20 mouse cellular contexts compared by ENCODE assay signal in the genomic region with DNA sequence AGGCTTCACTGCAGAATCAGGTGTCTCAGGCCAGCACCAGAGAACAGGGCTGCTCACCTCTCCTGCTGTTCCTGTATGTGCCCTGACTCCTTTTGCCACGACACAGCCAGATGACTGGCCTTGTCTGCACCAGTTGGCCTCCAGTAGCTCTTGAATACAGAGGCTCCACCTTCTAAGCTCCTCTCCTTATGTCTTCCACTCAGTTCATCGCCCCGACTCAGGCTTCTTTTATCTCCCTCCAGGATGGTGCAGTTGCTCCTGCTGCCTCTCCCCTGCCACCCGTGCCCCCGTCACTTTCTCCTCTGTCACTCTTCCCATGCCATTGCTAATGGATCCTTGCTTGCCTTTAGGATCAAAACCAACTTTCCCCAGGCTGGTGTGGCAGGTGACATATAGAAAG. TPM values are rescaled to one million over a fixed set of nuclear protein-coding genes. Genes with fewer than 3 reads are reported as not detected.
A peak's percentile ranks its signal among the peaks of the same experiment; 100 is the strongest.
DNase-seq lines count a peak whose midpoint lies in the region; ATAC-seq and TF ChIP-seq lines count a peak whose summit lies in the region.
"Had no signal": no experiment of that assay in that cellular context is flagged by ENCODE, and none has a peak within 500 bp of the region (broad histone marks: within the 10 kb centered on the region; RNA-seq: fewer than 3 reads in every experiment).

No protein-coding gene starts in this region.

- peaks cover 5% of the 10 kb centered on the region; the same call in 1 of the 2 replicates for H3K9me3 ChIP-seq in liver, embryonic 12.5 days (replicated peaks)
- no peaks in the 10 kb centered on the region for H3K9me3 ChIP-seq in liver, embryonic 14.5 days (ENCODE audit: control insufficient read depth, low read length)
- H3K9me3 ChIP-seq in liver, embryonic 11.5 days (ENCODE audit: control insufficient read depth, low read length): peaks cover 2% of the 10 kb centered on the region; the same call in 1 of the 2 replicates
- H3K9me3 ChIP-seq: embryonic facial prominence, embryonic 15.5 days; forebrain, embryonic 12.5 days had no signal

- H3K4me2 ChIP-seq in liver, embryonic 12.5 days: peak overlapping the region; percentile 6; the same call in 1 of the 2 replicates
- H3K4me2 ChIP-seq in liver, embryonic 14.5 days (ENCODE audit: low read depth): no peak overlapping the region
- no peak overlapping the region for H3K4me2 ChIP-seq in liver, embryonic 11.5 days
- H3K4me2 ChIP-seq: embryonic facial prominence, embryonic 13.5 days; embryonic facial prominence, embryonic 15.5 days; forebrain, embryonic 12.5 days had no signal

- TF ChIP-seq EP300 in liver, embryonic 14.5 days (IDR thresholded peaks at IDR 0.05; ENCODE audit: low read depth): no peak

- DNase-seq in liver: no peak
- DNase-seq in liver, embryonic 14.5 days (ENCODE audit: low read depth in 3 of 3, low spot score in 3 of 3): no peak
- DNase-seq in liver, embryonic 11.5 days (ENCODE audit: low spot score): no peak
- DNase-seq: adrenal gland, adult 2 months; adrenal gland, postnatal 10 days; adrenal gland, postnatal 25 days; cerebellum, adult 11 months; cerebellum, adult 18-20 months; cerebellum, adult 8-10 months; cerebellum, adult 9-11 months; cerebellum, postnatal 36 days; embryo, embryonic 11 days had no signal

- peaks cover 64% of the 10 kb centered on the region for H3K4me1 ChIP-seq in liver, embryonic 12.5 days
- H3K4me1 ChIP-seq in liver, embryonic 14.5 days (replicated peaks; ENCODE audit: control insufficient read depth in 2 of 2, insufficient read depth in 2 of 2, low read length in 1 of 2): peaks cover 7 to 12% of the 10 kb centered on the region in 2 experiments; a peak in 3 of 4 replicates
- peaks cover 12% of the 10 kb centered on the region for H3K4me1 ChIP-seq in liver, embryonic 11.5 days (replicated peaks; ENCODE audit: control insufficient read depth, insufficient read depth, low read length)

- H3K4me3 ChIP-seq in liver, embryonic 12.5 days: no peak overlapping the region
- H3K4me3 ChIP-seq in liver, embryonic 14.5 days (ENCODE audit: insufficient read depth in 1 of 2, low read depth in 2 of 2, low read length in 2 of 2): no peak overlapping the region
- no peak overlapping the region for H3K4me3 ChIP-seq in liver, embryonic 11.5 days (ENCODE audit: low read depth, low read length)
- H3K4me3 ChIP-seq: embryonic facial prominence, embryonic 13.5 days; embryonic facial prominence, embryonic 15.5 days; erythroblast, embryonic 14.5 days; forebrain, embryonic 10.5 days; forebrain, embryonic 12.5 days had no signal

- WGBS in liver, embryonic 12.5 days (ENCODE audit: insufficient replicate concordance): 50% methylated on average over 5 of the region's 5 CpGs
- 43% methylated on average over 5 of the region's 5 CpGs for WGBS in liver, embryonic 14.5 days (ENCODE audit: insufficient replicate concordance)
- 62% methylated on average over 5 of the region's 5 CpGs for WGBS in liver, embryonic 11.5 days

- no peak for TF ChIP-seq CTCF in liver, embryonic 14.5 days (IDR thresholded peaks at IDR 0.05; ENCODE audit: low read depth)

- peaks cover 1% of the 10 kb centered on the region; the same call in 1 of the 2 replicates for H3K27me3 ChIP-seq in liver, embryonic 12.5 days (replicated peaks)
- H3K27me3 ChIP-seq in liver, embryonic 14.5 days (ENCODE audit: control insufficient read depth, insufficient read depth, low read length): no peaks in the 10 kb centered on the region
- H3K27me3 ChIP-seq in liver, embryonic 11.5 days (replicated peaks; ENCODE audit: control insufficient read depth, insufficient read depth, low read length): no peaks in the 10 kb centered on the region
- H3K27me3 ChIP-seq: embryonic facial prominence, embryonic 13.5 days had no signal

- H3K36me3 ChIP-seq in liver, embryonic 12.5 days: no peaks in the 10 kb centered on the region
- H3K36me3 ChIP-seq in liver, embryonic 14.5 days (replicated peaks; ENCODE audit: control insufficient read depth, insufficient read depth, low read depth): no peaks in the 10 kb centered on the region
- no peaks in the 10 kb centered on the region for H3K36me3 ChIP-seq in liver, embryonic 11.5 days (ENCODE audit: control insufficient read depth, insufficient read depth, low read length)
- H3K36me3 ChIP-seq: embryonic facial prominence, embryonic 13.5 days; embryonic facial prominence, embryonic 15.5 days; forebrain, embryonic 10.5 days; forebrain, embryonic 12.5 days had no signal

- no peak overlapping the region for H3K27ac ChIP-seq in liver, embryonic 12.5 days
- H3K27ac ChIP-seq in liver, embryonic 14.5 days: no peak overlapping the region
- H3K27ac ChIP-seq in liver, embryonic 11.5 days (ENCODE audit: low read depth, low read length): no peak overlapping the region
- H3K27ac ChIP-seq: embryonic facial prominence, embryonic 13.5 days; embryonic facial prominence, embryonic 15.5 days; forebrain, embryonic 10.5 days; forebrain, embryonic 12.5 days had no signal

- no peak overlapping the region for H3K9ac ChIP-seq in liver, embryonic 12.5 days
- no peak overlapping the region for H3K9ac ChIP-seq in liver, embryonic 14.5 days (replicated peaks)
- no peak overlapping the region for H3K9ac ChIP-seq in liver, embryonic 11.5 days (ENCODE audit: low read depth, low read length)
- H3K9ac ChIP-seq: embryonic facial prominence, embryonic 13.5 days; embryonic facial prominence, embryonic 15.5 days; forebrain, embryonic 12.5 days had no signal

- ATAC-seq in liver, embryonic 12.5 days: peak; percentile 54; the same call in 1 of the 2 replicates
- peak; percentile 52; the same call in 1 of the 2 replicates for ATAC-seq in liver, embryonic 14.5 days (ENCODE audit: insufficient read depth)
- no peak for ATAC-seq in liver, embryonic 11.5 days (replicated peaks; ENCODE audit: low FRiP score)
- ATAC-seq: forebrain, embryonic 14.5 days; forebrain, embryonic 16.5 days had no signal

RNA-seq across cellular contexts. Expression of gene Lrpap1, which starts 44.4 kb away (rescaled TPM):
- 77.1 and 78.4 TPM in 2 replicates for polyA plus RNA-seq in liver, embryonic 12.5 days (2016; fragmentation: Nextera tagmentation; extraction: Ambion mirVana)
- 17.7 and 22.7 TPM in 2 replicates for polyA plus RNA-seq in liver, embryonic 14.5 days (2012; rRNA removed)
- 72.6 and 80.2 TPM in 2 replicates for polyA plus RNA-seq in liver, embryonic 14.5 days (2014; fragmentation: Nextera tagmentation; extraction: Ambion mirVana)
- polyA plus RNA-seq in liver, embryonic 11.5 days (2014; fragmentation: Nextera tagmentation; extraction: Ambion mirVana): 97.9 and 103 TPM in 2 replicates
